In genomic region chr7:141949799-141950103, GRCm38 (mm10) we compare ENCODE assay signal across 8 mouse cellular contexts. TPM values are rescaled to one million over a fixed set of nuclear protein-coding genes. Genes with fewer than 3 reads are reported as not detected.
DNase-seq lines count a peak whose midpoint lies in the region; ATAC-seq and TF ChIP-seq lines count a peak whose summit lies in the region.

No protein-coding gene starts in this region.

- no peak for TF ChIP-seq CTCF in forebrain, postnatal 0 days (IDR thresholded peaks at IDR 0.05; ENCODE audit: low read depth)

- DNase-seq in heart, adult 8-10 months (ENCODE audit: low spot score): no peak
- DNase-seq in ES-E14 (ENCODE audit: low read depth, low spot score): no peak
- no peak for DNase-seq in forebrain, postnatal 0 days
- no peak for DNase-seq in adrenal gland, postnatal 36 days
- no peak for DNase-seq in cerebellum, adult 18-20 months
- DNase-seq in layer of hippocampus, postnatal 36 days: no peak

- peak overlapping the region; percentile 91 for H3K4me2 ChIP-seq in heart, embryonic 14.5 days (ENCODE audit: low read length)
- H3K4me2 ChIP-seq in forebrain, postnatal 0 days (ENCODE audit: low read depth): peak overlapping the region; percentile 55
- peak overlapping the region; percentile 53 for H3K4me2 ChIP-seq in liver, embryonic 16.5 days (ENCODE audit: low read depth, low read length)

- H3K27ac ChIP-seq in heart, embryonic 14.5 days (replicated peaks in 1 of 2; ENCODE audit: control insufficient read depth in 1 of 2, insufficient read depth in 1 of 2, low read depth in 2 of 2, low read length in 2 of 2): no peak overlapping the region
- H3K27ac ChIP-seq in ES-E14 (ENCODE audit: insufficient read depth, low read depth, low read length, poor library complexity, severe bottlenecking): no peak overlapping the region
- peak overlapping the region; percentile 94 for H3K27ac ChIP-seq in forebrain, postnatal 0 days (ENCODE audit: low read depth, low read length)
- H3K27ac ChIP-seq in liver, embryonic 16.5 days (ENCODE audit: low read length): no peak overlapping the region

- 0 out of 2 replicates have a peak, but pooled peaks cover 3% of the 10 kb centered on the region for H3K9me3 ChIP-seq in heart, embryonic 14.5 days (ENCODE audit: control insufficient read depth, low read length)
- H3K9me3 ChIP-seq in ES-E14 (ENCODE audit: control insufficient read depth, insufficient read depth, low read depth, low read length): no peaks in the 10 kb centered on the region
- no peaks in the 10 kb centered on the region for H3K9me3 ChIP-seq in forebrain, postnatal 0 days (ENCODE audit: low read length)
- H3K9me3 ChIP-seq in liver, embryonic 16.5 days (replicated peaks; ENCODE audit: control insufficient read depth, low read length): no peaks in the 10 kb centered on the region

- 0% methylated on average over 34 of the region's 54 CpGs for WGBS in heart, embryonic 14.5 days
- 0% methylated on average over 29 of the region's 54 CpGs for WGBS in forebrain, postnatal 0 days
- WGBS in liver, embryonic 16.5 days (ENCODE audit: insufficient replicate concordance): 0% methylated on average over 32 of the region's 54 CpGs

- H3K27me3 ChIP-seq in heart, embryonic 14.5 days (ENCODE audit: control insufficient read depth, insufficient read depth, low read length): peaks cover 98% of the 10 kb centered on the region
- no peaks in the 10 kb centered on the region for H3K27me3 ChIP-seq in forebrain, postnatal 0 days (ENCODE audit: insufficient read depth, low read length)
- H3K27me3 ChIP-seq in liver, embryonic 16.5 days (ENCODE audit: control insufficient read depth, insufficient read depth, low read depth, low read length): peaks cover 65% of the 10 kb centered on the region

- no peaks in the 10 kb centered on the region for H3K36me3 ChIP-seq in heart, embryonic 14.5 days (ENCODE audit: control insufficient read depth, insufficient read depth, low read length)
- no peaks in the 10 kb centered on the region for H3K36me3 ChIP-seq in ES-E14 (ENCODE audit: control insufficient read depth, insufficient read depth, low read length, poor library complexity, severe bottlenecking)
- no peaks in the 10 kb centered on the region for H3K36me3 ChIP-seq in forebrain, postnatal 0 days (ENCODE audit: insufficient read depth)
- H3K36me3 ChIP-seq in liver, embryonic 16.5 days (ENCODE audit: control insufficient read depth, insufficient read depth): no peaks in the 10 kb centered on the region

- H3K4me1 ChIP-seq in heart, embryonic 14.5 days (ENCODE audit: control insufficient read depth in 2 of 2, insufficient read depth in 2 of 2, low read length in 2 of 2): peaks cover 3 to 12% of the 10 kb centered on the region in 2 experiments; a peak in 3 of 4 replicates
- H3K4me1 ChIP-seq in ES-E14 (ENCODE audit: control insufficient read depth in 2 of 2, insufficient read depth in 2 of 2, low read length in 2 of 2, poor library complexity in 1 of 2): no peaks in the 10 kb centered on the region
- peaks cover 36% of the 10 kb centered on the region for H3K4me1 ChIP-seq in forebrain, postnatal 0 days (ENCODE audit: insufficient read depth)
- H3K4me1 ChIP-seq in liver, embryonic 16.5 days (ENCODE audit: control insufficient read depth, low read depth, low read length): peaks cover 4% of the 10 kb centered on the region; the same call in 1 of the 2 replicates

- ATAC-seq in heart, embryonic 14.5 days (ENCODE audit: insufficient number of reproducible peaks, insufficient read depth, low FRiP score, low read depth): peak; percentile 22; the same call in 1 of the 2 replicates
- ATAC-seq in forebrain, postnatal 0 days: no peak; the same call in 1 of the 2 replicates
- no peak for ATAC-seq in liver, embryonic 16.5 days (ENCODE audit: low read depth)

- H3K4me3 ChIP-seq in heart, embryonic 14.5 days (ENCODE audit: control insufficient read depth in 1 of 2, insufficient read depth in 1 of 2, low read depth in 1 of 2, low read length in 2 of 2): peak overlapping the region; percentile 35 to 48
- H3K4me3 ChIP-seq in ES-E14 (ENCODE audit: insufficient read depth in 1 of 2, low read depth in 1 of 2, low read length in 2 of 2, poor library complexity in 1 of 2, severe bottlenecking in 1 of 2): peak overlapping the region; percentile 78 to 85; a peak in 3 of 4 replicates
- peak overlapping the region; percentile 87 for H3K4me3 ChIP-seq in forebrain, postnatal 0 days (ENCODE audit: low read depth, low read length)
- H3K4me3 ChIP-seq in liver, embryonic 16.5 days (ENCODE audit: low read depth, low read length): peak overlapping the region; percentile 39

- peak overlapping the region; percentile 50 for H3K9ac ChIP-seq in heart, embryonic 14.5 days (ENCODE audit: low read length)
- peak overlapping the region; percentile 74 for H3K9ac ChIP-seq in ES-E14 (ENCODE audit: insufficient read depth, low read depth, low read length, poor library complexity, severe bottlenecking)
- H3K9ac ChIP-seq in forebrain, postnatal 0 days: peak overlapping the region; percentile 96
- no peak overlapping the region for H3K9ac ChIP-seq in liver, embryonic 16.5 days (ENCODE audit: low read depth, low read length)

- in situ Hi-C loops in ES-E14 (cut with MboI; ENCODE audit: low sequenced_read_pairs in 2 of 2, unreplicated experiment in 2 of 2): no loop called here

TF ChIP-seq in ES-E14, 5 proteins besides CTCF, POLR2A, EP300 and RAD21:
- TF ChIP-seq ZC3H11A (IDR thresholded peaks at IDR 0.05; ENCODE audit: borderline replicate concordance, low read depth, low read length) (no peak), CHD2 (IDR thresholded peaks at IDR 0.05; ENCODE audit: low read depth, low read length) (no peak), ZNF384 (IDR thresholded peaks at IDR 0.05; ENCODE audit: low read depth, low read length) (no peak), MAFK (IDR thresholded peaks at IDR 0.05; ENCODE audit: insufficient read depth, low read depth, low read length) (no peak)

RNA-seq across cellular contexts. Expression of gene Brsk2, which starts 0.2 kb away (rescaled TPM):
- polyA plus RNA-seq in heart, embryonic 14.5 days (2014; fragmentation: Nextera tagmentation; extraction: Ambion mirVana): 0.27 and 0.69 TPM in 2 replicates
- total RNA-seq in heart, adult 8-10 months (2022): under 1 TPM; 0.16 to 0.43 (median 0.22) TPM
- 2.5 and 2.9 TPM in 2 replicates for total RNA-seq in ES-E14 (2012; rRNA removed)
- total RNA-seq in forebrain, postnatal 0 days (2014; rRNA removed): 107 and 132 TPM in 2 replicates
- polyA plus RNA-seq in forebrain, postnatal 0 days (2015; fragmentation: Nextera tagmentation; extraction: Ambion mirVana): 15.8 and 18.3 TPM in 2 replicates
- polyA plus RNA-seq in liver, embryonic 16.5 days (2015; fragmentation: Nextera tagmentation; extraction: Ambion mirVana): 0.09 and 0.21 TPM in 2 replicates
- 1 to 10 TPM; 1.6 to 2.1 TPM for total RNA-seq in adrenal gland, postnatal 36 days (2021)
- total RNA-seq in layer of hippocampus, postnatal 36 days (2021): 100 to 1,000 TPM; 163 to 178 TPM

RNA-seq across cellular contexts. Expression of gene Tollip, which starts 31.4 kb away (rescaled TPM):
- polyA plus RNA-seq in heart, embryonic 14.5 days (2014; fragmentation: Nextera tagmentation; extraction: Ambion mirVana): 41.5 and 41.7 TPM in 2 replicates
- total RNA-seq in heart, adult 8-10 months (2022): 10 to 100 TPM; 55.3 to 61.2 (median 57.8) TPM
- 20.9 and 28.3 TPM in 2 replicates for total RNA-seq in ES-E14 (2012; rRNA removed)
- 73.4 and 89.8 TPM in 2 replicates for total RNA-seq in forebrain, postnatal 0 days (2014; rRNA removed)
- 64.5 and 78.3 TPM in 2 replicates for polyA plus RNA-seq in forebrain, postnatal 0 days (2015; fragmentation: Nextera tagmentation; extraction: Ambion mirVana)
- polyA plus RNA-seq in liver, embryonic 16.5 days (2015; fragmentation: Nextera tagmentation; extraction: Ambion mirVana): 24.4 and 24.5 TPM in 2 replicates
- total RNA-seq in adrenal gland, postnatal 36 days (2021): 10 to 100 TPM; 60.4 to 61.2 TPM
- 100 to 1,000 TPM; 121 to 127 TPM for total RNA-seq in layer of hippocampus, postnatal 36 days (2021)

Comparison
In these comparisons a context has a peak if more than half of its experiments do, and no peak if none do; other contexts are left out.
1. RNA of gene Brsk2, which starts 0.2 kb away (total RNA-seq): 163 to 178 TPM in layer of hippocampus, postnatal 36 days and 107 to 132 TPM in forebrain, postnatal 0 days; 2.5 to 2.9 TPM in ES-E14, 1.6 to 2.1 TPM in adrenal gland, postnatal 36 days and 0.16 to 0.43 TPM in heart, adult 8-10 months; every median in the first group is over 10 times any median in the second.
2. Peak in every context shown above with its lines, with median percentiles within 50 percentile points of each other: H3K4me2 ChIP-seq and H3K4me3 ChIP-seq.